Mouse (Mus musculus): ENCODE results near the gene Alx3.

DNA sequence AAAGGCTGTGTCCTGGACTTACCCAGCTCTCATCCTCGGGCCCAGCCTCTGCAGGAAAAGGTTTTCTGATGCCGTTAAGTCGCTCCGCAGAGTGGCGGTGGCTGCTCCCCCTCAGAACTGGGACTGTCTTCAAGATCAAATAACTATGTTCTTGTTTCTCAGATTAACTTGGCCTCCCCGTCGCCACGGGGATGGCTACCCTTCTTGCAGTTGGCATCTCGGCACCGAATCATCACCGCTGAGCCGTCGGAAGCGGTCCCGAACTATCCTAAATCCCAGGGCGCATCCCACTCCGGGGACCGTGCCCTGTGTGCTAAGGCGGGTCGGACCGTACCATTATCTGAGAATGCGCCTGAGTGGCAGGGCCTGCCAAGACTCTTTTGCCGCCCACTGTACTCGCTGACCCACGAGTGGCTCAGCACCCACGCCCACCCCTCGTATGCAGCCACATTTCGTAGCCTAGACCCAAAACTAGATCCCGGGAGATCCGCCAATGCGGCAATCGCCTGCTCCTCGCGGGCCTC lies 1.2 kb downstream of the Alx3 start:
- TF ChIP-seq CTCF (IDR thresholded peaks at IDR 0.05; ENCODE audit: extremely low read depth, insufficient read depth, low read length): no peak
- no peak for TF ChIP-seq POLR2A (IDR thresholded peaks at IDR 0.05; ENCODE audit: extremely low read depth, insufficient read depth, low read length)
